Mouse (Mus musculus) cerebellum, adult 2 months (tissue): ENCODE results near the gene Rsrc1. TPM values are rescaled to one million over a fixed set of nuclear protein-coding genes. Genes with fewer than 3 reads are reported as not detected.
A peak's percentile ranks its signal among the peaks of the same experiment; 100 is the strongest.

Experiments used
- DNase-seq, 2 experiments: peaks; one replicate each; pipeline ENCODE4 v3.0.0; 2021
- H3K27ac ChIP-seq: fragments of 200-500 bp; 2 replicates; pipeline ENCODE4 v1.5.1; 2012; ENCODE audit warnings: low read length, control low read depth, inconsistent platforms; ENCODE audit not compliant: insufficient read depth
- H3K27me3 ChIP-seq: fragments of 200-500 bp; 2 replicates; pipeline ENCODE4 v1.6.1; 2012; ENCODE audit warnings: inconsistent platforms, mild to moderate bottlenecking, low read length, moderate library complexity; ENCODE audit not compliant: control insufficient read depth, insufficient read depth
- H3K4me1 ChIP-seq: fragments of 200-500 bp; 2 replicates; pipeline ENCODE4 v1.6.1; 2011; ENCODE audit warnings: low read length; ENCODE audit not compliant: control insufficient read depth, insufficient read depth
- H3K4me3 ChIP-seq: fragments of 200-500 bp; replicated peaks from 2 replicates; pipeline ENCODE3; 2011; ENCODE audit warnings: mild to moderate bottlenecking, low read depth, low read length, control low read depth; ENCODE audit not compliant: insufficient read depth
- CTCF ChIP-seq: fragments of 200-500 bp; IDR thresholded peaks from 2 replicates; pipeline ENCODE4 v1.5.1; 2011; ENCODE audit warnings: low read depth, mild to moderate bottlenecking, control low read depth, low read length, moderate library complexity, borderline replicate concordance; ENCODE audit not compliant: insufficient read depth
- POLR2A ChIP-seq: fragments of 200-500 bp; IDR thresholded peaks from 2 replicates; pipeline ENCODE4 v1.6.1; 2011; ENCODE audit warnings: low read length, control low read depth, borderline replicate concordance; ENCODE audit not compliant: insufficient read depth
- WGBS: fragments of 180-500 bp; shearing (Covaris S2); methylation state at CpG from one replicate; pipeline ENCODE4 v1.1.7; 2018; 5-methylcytosine and 5-hydroxymethylcytosine counted together
- polyA plus RNA-seq: library from polyadenylated mRNA; depleted of rRNA; stranded (reverse); fragments of >200 nt; gene quantifications from 2 replicates; pipeline ENCODE4 v1.2.3, GENCODE M21; 2012; rRNA removed

Gene Rsrc1
- polyA plus RNA-seq, 1 experiment = 27.0 TPM

GRCm38 (mm10) chr3:67372781-67373180, 391.6 kb downstream of the Rsrc1 start:
- H3K4me1 ChIP-seq = no peaks in the 10 kb centered on the region
- H3K27ac ChIP-seq = no peak overlapping the region
- H3K27me3 ChIP-seq = no peaks in the 10 kb centered on the region
- no peak overlapping the region for H3K4me3 ChIP-seq
- no peak for DNase-seq
- no peak for TF ChIP-seq CTCF
- no peak for TF ChIP-seq POLR2A
- WGBS = 23% methylated on average over 5 of the region's 5 CpGs

DNA sequence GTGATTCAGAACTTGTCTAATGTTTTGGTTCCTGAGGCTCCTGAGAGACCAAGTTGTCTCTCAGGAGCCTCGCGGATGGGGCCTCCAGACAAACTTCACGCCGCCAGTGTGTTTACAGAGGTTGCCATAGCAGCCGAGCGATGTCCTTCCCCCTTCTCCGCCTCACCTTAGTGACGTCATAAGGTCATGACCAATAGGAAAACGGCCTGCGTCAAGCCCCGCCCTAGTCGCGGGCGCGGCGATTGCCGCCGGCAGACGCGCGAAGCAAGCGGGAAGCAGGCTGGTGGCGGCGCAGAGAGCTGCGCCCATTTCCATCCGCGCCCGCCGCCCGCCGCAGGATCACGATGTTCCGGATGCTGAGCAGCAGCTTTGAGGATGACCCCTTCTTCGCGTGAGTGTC, 392.7 kb downstream of the Rsrc1 start, which contains the start of gene Mlf1:
Gene Mlf1 (plus strand): TSS at position 226 of the 400 bp plus-strand sequence.
- no peak for TF ChIP-seq POLR2A
- TF ChIP-seq CTCF = no peak
- Histone ChIP-seq H3K27ac (no peak within 1 kb of the TSS), H3K4me1 (no peaks in the 10 kb centered on the region), H3K27me3 (no peaks in the 10 kb centered on the region), H3K4me3 (peak within 1 kb of the TSS; percentile 50)
- under 1% methylated on average over 35 of the region's 35 CpGs for WGBS
- DNase-seq = peak; percentile 88 to 89

DNA sequence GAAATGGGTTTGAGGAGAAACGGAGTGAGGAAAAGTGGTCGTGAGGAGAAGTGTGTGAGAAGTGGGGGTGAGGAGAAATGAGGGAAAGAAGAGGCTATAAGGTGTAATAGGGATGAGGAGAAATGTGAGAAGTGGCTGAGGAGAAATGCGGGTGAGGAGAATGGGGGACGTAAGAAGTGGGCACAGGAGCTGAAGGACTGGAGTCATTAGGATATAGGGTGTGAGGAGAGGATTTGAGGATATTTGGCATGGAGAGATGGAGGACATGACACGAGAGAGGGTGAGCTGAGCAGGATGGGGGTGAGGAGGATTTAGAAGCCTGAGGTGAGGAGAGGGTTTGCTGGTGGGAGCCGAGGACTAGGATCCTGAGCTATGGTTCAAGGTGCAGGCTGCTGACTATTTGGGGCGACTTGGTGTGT, 393.2 kb downstream of the Rsrc1 start:
- TF ChIP-seq POLR2A = no peak
- TF ChIP-seq CTCF = no peak
- Histone ChIP-seq H3K4me3 (peak overlapping the region; percentile 50), H3K4me1 (no peaks in the 10 kb centered on the region), H3K27me3 (no peaks in the 10 kb centered on the region), H3K27ac (no peak overlapping the region)
- WGBS = 29% methylated on average over 7 of the region's 7 CpGs
- peak in 1 of 2 experiments; percentile 2 for DNase-seq

DNA sequence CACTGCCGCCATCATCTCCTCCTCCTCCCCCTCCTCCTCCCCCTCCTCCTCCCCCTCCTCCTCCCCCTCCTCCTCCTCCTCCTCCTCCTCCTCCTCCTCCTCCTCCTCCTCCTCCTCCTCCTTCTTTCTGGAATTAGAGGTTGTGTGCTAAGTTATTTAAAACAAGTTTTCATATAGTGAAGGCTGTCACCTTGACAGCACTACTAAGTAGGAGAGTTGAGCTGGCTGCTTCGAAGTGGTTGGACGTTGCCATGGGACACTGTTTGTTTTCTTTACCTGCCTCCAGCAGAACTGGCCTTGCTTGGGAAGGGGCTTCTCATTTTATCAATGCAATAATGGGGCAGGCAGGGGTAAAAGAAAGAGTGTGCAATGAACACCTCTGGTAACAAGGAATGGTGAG, 393.9 kb downstream of the Rsrc1 start, which contains the start of gene Gm17402:
Gene Gm17402 (minus strand): TSS at position 101 of the 400 bp plus-strand sequence.
- H3K27ac ChIP-seq = no peak within 1 kb of the TSS
- no peaks in the 10 kb centered on the region for H3K27me3 ChIP-seq
- WGBS = 61% methylated on average over 3 of the region's 3 CpGs
- TF ChIP-seq POLR2A = no peak
- TF ChIP-seq CTCF = no peak
- DNase-seq = no peak
- H3K4me3 ChIP-seq = peak within 1 kb of the TSS; percentile 50
- no peaks in the 10 kb centered on the region for H3K4me1 ChIP-seq

GRCm38 (mm10) chr3:67378215-67378614, 397.0 kb downstream of the Rsrc1 start:
- Histone ChIP-seq H3K27ac (no peak overlapping the region), H3K27me3 (no peaks in the 10 kb centered on the region), H3K4me3 (no peak overlapping the region), H3K4me1 (no peaks in the 10 kb centered on the region)
- no peak for DNase-seq
- TF ChIP-seq CTCF = no peak

Other genes starting within 250 kb of the Rsrc1 start
- 6.9 and 9.9 TPM in 2 replicates for gene Shox2, start 381 bp downstream of the Rsrc1 start, polyA plus RNA-seq